Mouse (Mus musculus): ENCODE data around the gene Slc25a10. TPM values are rescaled to one million over a fixed set of nuclear protein-coding genes. Genes with fewer than 3 reads are reported as not detected.

The Slc25a10 gene
- polyA plus RNA-seq (2015; fragmentation: Nextera tagmentation; extraction: Ambion mirVana): 28.6 and 29.2 TPM in 2 replicates

DNA sequence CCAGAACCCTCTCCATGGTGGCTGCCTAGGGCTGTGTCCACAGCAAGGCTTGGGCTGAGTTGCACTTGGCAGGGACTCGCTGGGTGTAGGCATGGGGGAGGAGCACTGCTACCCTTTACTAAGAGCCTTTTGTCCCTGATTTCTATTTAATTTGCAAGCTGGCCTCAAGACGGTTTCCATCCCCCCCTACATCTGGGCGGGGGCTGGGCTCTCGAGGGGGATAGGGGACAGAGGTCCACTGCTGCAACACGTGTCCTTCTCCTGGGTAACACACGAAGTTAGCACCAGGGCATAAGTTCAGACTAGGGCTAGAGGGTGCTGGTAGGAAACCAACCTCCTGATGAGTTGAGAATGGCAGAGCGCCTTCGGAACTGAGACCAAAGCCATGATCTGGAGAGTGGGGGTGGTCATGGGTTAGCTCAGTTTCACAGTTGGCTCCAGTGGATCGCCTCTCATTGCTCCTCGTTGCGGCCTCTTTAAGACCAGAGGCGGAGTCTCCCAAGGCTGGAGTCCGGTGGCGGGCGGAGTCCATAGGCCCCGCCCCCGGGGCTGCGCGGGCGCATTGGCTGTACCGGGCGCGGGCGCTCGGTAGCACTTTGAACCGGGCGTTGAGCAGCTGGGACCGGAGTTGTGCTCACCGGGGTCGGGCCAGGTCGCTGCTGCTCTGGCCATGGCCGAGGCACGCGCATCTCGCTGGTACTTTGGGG is at the start of gene Slc25a10:
Gene Slc25a10, plus strand, starts transcription at position 524 of the 707 bp plus-strand sequence.
- no peaks in the 10 kb centered on the region for H3K9me3 ChIP-seq
- H3K9ac ChIP-seq: peak within 1 kb of the TSS; percentile 67
- under 1% methylated on average over 35 of the region's 35 CpGs for WGBS
- H3K27me3 ChIP-seq (replicated peaks): no peaks in the 10 kb centered on the region
- peaks cover 16% of the 10 kb centered on the region for H3K36me3 ChIP-seq (replicated peaks)
- ATAC-seq (replicated peaks): peak; percentile 89
- H3K4me3 ChIP-seq: peak within 1 kb of the TSS; percentile 79
- peaks cover 41% of the 10 kb centered on the region for H3K4me1 ChIP-seq
- H3K4me2 ChIP-seq: peak within 1 kb of the TSS; percentile 89
- peak within 1 kb of the TSS; percentile 70 for H3K27ac ChIP-seq

DNA sequence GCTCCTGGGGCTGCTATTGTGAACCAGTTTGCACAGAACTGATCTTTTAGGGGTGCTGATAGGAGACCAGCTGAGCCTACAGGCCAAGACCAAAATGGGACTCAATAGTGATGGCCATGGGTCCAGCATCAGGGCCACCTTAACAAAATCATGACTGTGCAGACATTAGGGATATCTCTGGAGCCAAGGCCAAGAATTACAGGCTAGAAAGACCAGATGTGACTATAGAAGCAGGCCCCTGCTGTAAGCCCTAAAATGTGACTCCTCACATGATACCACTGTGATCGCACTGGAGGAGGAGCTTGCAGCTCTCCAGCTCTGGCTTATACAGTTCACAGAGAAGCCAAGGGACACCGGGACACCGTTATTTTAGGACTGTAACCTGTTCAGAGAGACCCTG is 49.3 kb upstream of the Slc25a10 start, which contains the start of gene Tspan10:
Gene Tspan10, plus strand, starts transcription at position 301 of the 400 bp plus-strand sequence.
- no peaks in the 10 kb centered on the region for H3K36me3 ChIP-seq (replicated peaks)

DNA sequence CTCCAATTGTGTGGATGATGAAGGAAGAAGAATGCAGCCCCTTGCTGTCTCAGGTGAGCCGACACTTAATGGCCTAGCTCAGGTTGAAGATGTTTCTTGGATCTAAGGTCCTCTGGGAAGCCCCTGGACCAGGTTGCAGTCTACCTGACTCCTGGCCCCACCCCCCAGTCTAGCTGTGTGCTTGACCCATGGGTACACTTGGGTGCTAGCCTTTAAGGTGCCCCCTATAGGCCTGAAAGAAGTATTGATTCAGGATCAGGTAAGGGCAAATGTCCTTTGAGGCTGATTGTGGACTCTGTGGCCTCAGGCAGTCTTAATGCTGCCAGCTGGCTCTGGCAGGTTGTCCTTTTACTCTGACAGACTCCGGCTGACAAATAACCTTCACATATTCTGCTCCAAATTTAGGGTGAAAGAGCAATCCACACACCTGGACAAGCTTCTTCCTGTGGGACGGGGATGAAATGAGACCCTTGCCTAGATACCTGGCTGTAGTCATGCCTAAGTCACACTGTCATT is 48.8 kb upstream of the Slc25a10 start:
- 87% methylated on average over 3 of the region's 3 CpGs for WGBS
- Histone ChIP-seq H3K27me3 (replicated peaks) (no peaks in the 10 kb centered on the region), H3K4me1 (no peaks in the 10 kb centered on the region), H3K9me3 (no peaks in the 10 kb centered on the region), H3K4me3 (no peak overlapping the region), H3K27ac (no peak overlapping the region), H3K9ac (no peak overlapping the region), H3K36me3 (replicated peaks) (no peaks in the 10 kb centered on the region), H3K4me2 (no peak overlapping the region)
- no peak for ATAC-seq (replicated peaks)

More for the DNA sequence above, 49.3 kb upstream of the Slc25a10 start, which contains the start of gene Tspan10:
- Histone ChIP-seq H3K9me3 (no peaks in the 10 kb centered on the region), H3K27me3 (replicated peaks) (no peaks in the 10 kb centered on the region), H3K4me3 (no peak within 1 kb of the TSS), H3K4me1 (no peaks in the 10 kb centered on the region), H3K4me2 (no peak within 1 kb of the TSS), H3K27ac (no peak within 1 kb of the TSS), H3K9ac (no peak within 1 kb of the TSS)
- WGBS: 87% methylated on average over 3 of the region's 3 CpGs
- no peak for ATAC-seq (replicated peaks)

DNA sequence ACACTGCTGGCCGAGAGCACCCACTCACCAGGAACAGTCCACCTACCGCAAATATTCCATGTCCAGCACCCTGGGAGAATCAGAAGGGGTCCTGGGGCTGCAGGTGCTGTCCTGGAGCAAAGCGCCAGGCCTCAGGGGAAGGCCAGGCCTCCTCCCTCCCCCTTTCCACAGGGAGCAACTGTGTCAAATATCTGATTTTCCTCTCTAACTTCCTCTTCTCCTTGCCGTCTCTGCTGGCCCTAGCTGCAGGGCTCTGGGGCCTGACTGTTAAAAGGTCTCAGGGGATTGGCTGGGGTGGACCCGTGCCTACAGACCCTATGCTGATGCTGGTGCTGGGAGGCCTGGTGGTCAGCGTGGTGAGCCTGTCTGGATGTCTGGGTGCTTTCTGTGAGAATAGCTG is 47.5 kb upstream of the Slc25a10 start:
- Histone ChIP-seq H3K4me1 (no peaks in the 10 kb centered on the region), H3K9me3 (no peaks in the 10 kb centered on the region), H3K9ac (no peak overlapping the region), H3K4me3 (no peak overlapping the region), H3K36me3 (replicated peaks) (no peaks in the 10 kb centered on the region), H3K4me2 (no peak overlapping the region), H3K27ac (no peak overlapping the region), H3K27me3 (replicated peaks) (no peaks in the 10 kb centered on the region)
- ATAC-seq (replicated peaks): no peak
- WGBS: 70% methylated on average over 6 of the region's 6 CpGs

DNA sequence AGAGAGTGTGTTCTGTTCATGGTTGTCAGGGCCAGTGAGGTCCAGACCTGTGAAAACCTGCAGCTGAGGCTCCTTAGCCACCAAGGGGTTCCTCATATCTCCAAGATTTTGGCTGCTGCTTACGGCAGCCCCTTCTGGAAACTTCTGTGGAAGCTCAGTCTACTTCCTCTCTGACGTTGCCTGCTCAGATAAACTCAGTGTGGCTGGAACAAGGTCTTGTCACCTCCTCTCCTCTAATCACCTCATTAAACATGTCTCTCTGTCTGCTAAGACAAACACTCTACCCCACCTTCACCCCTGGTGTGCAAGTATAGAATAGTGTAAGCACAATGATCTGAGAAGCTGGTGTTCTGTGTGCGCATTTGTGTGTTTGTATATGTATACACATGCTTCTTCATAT is 46.2 kb upstream of the Slc25a10 start:
- no peak for ATAC-seq (replicated peaks)
- Histone ChIP-seq H3K4me1 (no peaks in the 10 kb centered on the region), H3K27me3 (replicated peaks) (no peaks in the 10 kb centered on the region), H3K36me3 (replicated peaks) (no peaks in the 10 kb centered on the region), H3K4me3 (no peak overlapping the region), H3K4me2 (no peak overlapping the region), H3K9ac (no peak overlapping the region), H3K9me3 (no peaks in the 10 kb centered on the region), H3K27ac (no peak overlapping the region)
- 84% methylated on average over 3 of the region's 3 CpGs for WGBS

DNA sequence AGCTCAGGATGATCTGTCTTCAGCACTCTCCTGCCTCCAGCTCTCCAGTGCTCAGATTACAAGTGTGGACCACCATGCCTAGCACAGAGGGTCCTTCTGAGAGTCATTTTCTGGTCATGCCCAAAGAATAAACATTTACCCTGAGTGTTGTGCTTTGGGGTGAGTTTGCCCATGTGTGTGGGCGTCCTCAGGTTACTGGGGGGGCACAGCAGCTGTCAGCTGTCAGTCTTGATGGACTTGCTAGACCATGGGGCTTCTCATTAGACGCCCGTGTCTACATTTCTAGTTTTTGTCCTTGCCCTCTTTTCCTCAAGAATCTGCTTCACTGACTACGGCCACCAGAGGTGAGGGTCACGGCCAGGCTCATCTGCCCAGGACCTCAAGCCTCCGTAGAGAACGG is 44.5 kb upstream of the Slc25a10 start:
- Histone ChIP-seq H3K4me1 (no peaks in the 10 kb centered on the region), H3K27ac (no peak overlapping the region), H3K36me3 (replicated peaks) (no peaks in the 10 kb centered on the region), H3K9ac (no peak overlapping the region), H3K4me2 (no peak overlapping the region), H3K9me3 (no peaks in the 10 kb centered on the region), H3K4me3 (no peak overlapping the region), H3K27me3 (replicated peaks) (no peaks in the 10 kb centered on the region)
- 84% methylated on average over 7 of the region's 7 CpGs for WGBS
- ATAC-seq (replicated peaks): no peak

DNA sequence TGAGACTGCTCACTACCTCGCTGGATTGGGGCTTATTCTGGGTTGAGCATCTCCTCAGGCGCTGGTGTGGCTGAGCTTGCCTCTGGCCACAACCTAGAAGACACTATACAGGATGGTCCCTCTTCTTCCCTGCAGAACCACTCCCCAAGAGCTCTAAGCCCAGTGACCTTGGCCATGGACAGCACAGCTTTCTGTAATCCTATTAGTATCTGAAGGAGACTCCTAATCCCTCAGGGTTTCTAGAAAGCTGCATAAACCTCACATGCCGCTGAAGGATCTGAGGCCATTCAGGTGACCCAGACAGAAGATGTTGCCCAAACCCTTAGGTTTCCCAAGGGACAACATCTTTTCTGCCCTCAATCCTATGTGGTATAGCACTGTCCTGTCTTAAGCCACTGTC is 39.4 kb upstream of the Slc25a10 start:
- H3K9me3 ChIP-seq: no peaks in the 10 kb centered on the region
- H3K9ac ChIP-seq: no peak overlapping the region
- no peak overlapping the region for H3K4me2 ChIP-seq
- peaks cover 6% of the 10 kb centered on the region for H3K4me1 ChIP-seq
- ATAC-seq (replicated peaks): no peak
- no peak overlapping the region for H3K27ac ChIP-seq
- H3K4me3 ChIP-seq: no peak overlapping the region
- no peaks in the 10 kb centered on the region for H3K36me3 ChIP-seq (replicated peaks)
- no peaks in the 10 kb centered on the region for H3K27me3 ChIP-seq (replicated peaks)
- 53% methylated on average over 3 of the region's 3 CpGs for WGBS

DNA sequence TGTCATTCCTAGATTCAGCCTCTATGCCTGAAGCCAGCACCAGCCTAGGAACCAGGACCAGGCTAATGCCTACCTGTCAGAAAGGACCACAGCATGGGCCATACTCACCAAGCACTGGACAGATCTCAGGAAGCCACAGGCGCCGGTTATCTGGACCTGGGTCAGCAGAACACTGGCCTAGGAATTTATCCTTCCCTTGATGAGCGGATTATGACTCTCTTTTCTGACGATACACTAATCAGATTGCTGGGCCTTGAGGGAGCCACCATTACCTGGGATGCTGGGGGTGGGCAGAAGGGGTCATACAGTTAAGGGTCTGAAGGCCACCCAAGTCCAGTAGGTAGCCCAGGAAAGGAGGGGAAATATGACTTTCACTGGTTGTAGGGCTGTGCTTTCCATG is 38.3 kb upstream of the Slc25a10 start, which contains the start of gene Pde6g:
Gene Pde6g, minus strand, starts transcription at position 195 of the 400 bp plus-strand sequence.
- Histone ChIP-seq H3K36me3 (replicated peaks) (no peaks in the 10 kb centered on the region), H3K4me1 (peaks cover 9% of the 10 kb centered on the region), H3K9me3 (no peaks in the 10 kb centered on the region), H3K4me2 (no peak within 1 kb of the TSS), H3K9ac (no peak within 1 kb of the TSS), H3K27me3 (replicated peaks) (no peaks in the 10 kb centered on the region), H3K4me3 (no peak within 1 kb of the TSS), H3K27ac (no peak within 1 kb of the TSS)
- WGBS: 92% methylated on average over 4 of the region's 4 CpGs
- no peak for ATAC-seq (replicated peaks)

DNA sequence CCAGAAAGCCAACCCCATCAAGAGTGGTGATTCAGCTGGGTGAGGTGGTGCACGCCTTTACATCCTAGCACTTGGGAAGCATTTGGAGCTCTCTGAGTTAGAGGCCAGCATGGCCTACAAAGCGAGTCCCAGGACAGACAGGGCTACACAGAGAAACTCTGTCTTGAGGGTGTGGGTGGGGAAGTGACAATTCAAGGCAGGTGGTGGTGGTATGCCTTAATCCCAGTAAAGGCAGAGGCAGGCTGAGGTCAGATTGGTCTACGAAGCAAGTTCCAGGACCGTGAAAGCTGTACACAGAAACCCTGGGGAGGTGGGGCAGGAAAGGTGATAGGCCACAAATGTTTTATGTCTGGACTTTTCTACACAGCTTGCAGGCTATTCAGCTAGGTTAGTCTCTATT is 36.7 kb upstream of the Slc25a10 start:
- ATAC-seq (replicated peaks): no peak
- Histone ChIP-seq H3K27me3 (replicated peaks) (no peaks in the 10 kb centered on the region), H3K4me1 (peaks cover 22% of the 10 kb centered on the region), H3K9ac (no peak overlapping the region), H3K36me3 (replicated peaks) (no peaks in the 10 kb centered on the region), H3K27ac (no peak overlapping the region), H3K4me3 (no peak overlapping the region), H3K4me2 (no peak overlapping the region), H3K9me3 (no peaks in the 10 kb centered on the region)
- WGBS: 91% methylated on average over 4 of the region's 4 CpGs

DNA sequence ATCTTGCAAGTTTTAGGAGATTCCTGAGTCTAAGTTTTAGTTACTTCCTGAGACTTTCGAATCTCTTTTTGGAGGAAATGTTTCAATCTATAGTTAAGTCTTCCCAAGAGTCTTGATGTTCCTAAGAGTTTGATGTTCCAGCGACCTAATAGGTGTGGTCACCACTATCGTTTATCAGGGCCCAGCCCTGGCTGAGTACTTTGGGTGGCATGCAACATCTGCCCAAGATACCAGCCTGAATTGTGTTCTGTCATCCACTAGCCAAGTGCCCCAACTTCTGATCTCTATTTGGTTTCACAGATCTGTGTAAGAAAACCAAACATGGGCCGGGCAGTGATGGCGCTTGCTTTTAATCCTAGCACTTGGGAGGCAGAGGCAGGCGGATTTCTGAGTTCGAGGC is 36.2 kb upstream of the Slc25a10 start:
- Histone ChIP-seq H3K4me2 (no peak overlapping the region), H3K9me3 (no peaks in the 10 kb centered on the region), H3K36me3 (replicated peaks) (no peaks in the 10 kb centered on the region), H3K27ac (no peak overlapping the region), H3K9ac (no peak overlapping the region), H3K4me1 (peaks cover 22% of the 10 kb centered on the region), H3K4me3 (no peak overlapping the region), H3K27me3 (replicated peaks) (no peaks in the 10 kb centered on the region)
- WGBS: 97% methylated on average over 7 of the region's 7 CpGs
- ATAC-seq (replicated peaks): no peak

DNA sequence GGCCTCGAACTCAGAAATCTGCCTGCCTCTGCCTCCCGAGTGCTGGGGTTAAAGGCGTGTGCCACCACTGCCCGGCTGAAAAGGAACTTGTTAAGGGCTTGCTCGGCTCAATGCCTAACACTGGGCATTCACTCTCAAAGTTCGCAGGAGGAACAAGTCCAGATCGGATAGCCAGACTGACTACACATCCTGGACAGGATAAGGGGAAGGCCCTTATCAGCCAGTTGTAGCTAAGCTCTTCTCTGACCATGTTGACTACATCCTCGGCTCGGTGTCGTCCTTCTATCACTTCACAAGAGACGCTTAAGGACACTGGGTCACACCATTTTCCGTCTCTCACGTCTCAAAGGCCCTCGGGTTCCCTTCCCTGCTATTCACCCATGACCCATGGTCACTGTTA is 34.3 kb upstream of the Slc25a10 start:
- ATAC-seq (replicated peaks): peak; percentile 26; the same call in 1 of the 2 replicates
- WGBS: 31% methylated on average over 14 of the region's 14 CpGs
- H3K4me1 ChIP-seq: peaks cover 22% of the 10 kb centered on the region

DNA sequence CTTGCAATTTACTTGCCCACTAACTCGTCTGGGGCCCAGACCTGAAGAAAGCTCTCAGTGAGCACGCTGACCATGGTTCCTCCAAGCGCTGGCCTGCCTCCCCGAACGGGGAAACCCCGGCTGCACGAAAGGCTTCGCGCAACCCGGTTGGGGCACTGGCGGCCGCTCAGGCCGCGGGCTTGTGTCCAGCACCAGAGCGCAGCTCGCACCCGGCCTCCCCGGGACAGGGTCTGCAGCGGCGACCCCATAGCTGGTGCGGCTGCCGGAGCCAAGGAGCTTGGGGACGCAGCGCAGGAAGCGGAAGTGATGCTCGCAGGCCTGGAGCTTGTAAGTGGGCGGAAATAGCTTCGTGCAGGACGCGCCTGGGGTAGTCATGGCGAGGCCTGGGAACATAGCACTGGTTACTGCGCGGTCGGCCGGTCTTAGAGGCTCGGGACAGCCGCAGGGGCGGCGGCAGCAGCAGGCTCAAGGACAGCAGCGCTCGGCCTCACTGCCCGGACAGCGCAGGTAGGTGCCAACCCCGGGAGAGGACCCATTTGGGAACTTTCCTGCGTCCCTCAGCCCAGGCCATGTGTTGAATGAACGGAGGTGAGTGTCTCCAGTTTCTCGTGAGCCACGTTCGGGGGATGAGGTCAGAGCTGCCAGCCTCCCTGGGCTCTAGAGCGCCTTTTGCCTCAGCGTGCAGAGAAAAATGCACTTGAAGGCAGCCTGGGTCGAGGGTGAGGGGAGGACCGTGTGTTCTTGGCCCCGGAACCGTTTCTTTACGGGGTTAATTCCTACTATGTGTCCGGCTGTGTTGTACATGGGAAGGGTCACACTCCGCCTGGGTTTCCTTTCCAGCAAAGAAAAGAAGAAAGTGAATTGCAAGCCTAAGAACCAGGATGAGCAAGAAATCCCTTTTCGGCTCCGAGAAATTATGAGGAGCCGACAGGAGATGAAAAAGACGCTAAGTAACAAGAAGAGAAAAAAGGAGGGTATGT is 33.6 kb upstream of the Slc25a10 start, which contains the start of the genes Oxld1 and Ccdc137:
Gene Oxld1, minus strand, starts transcription at position 297 of the 980 bp plus-strand sequence.
Gene Ccdc137, plus strand, starts transcription at position 344 of the 980 bp plus-strand sequence.
- H3K27me3 ChIP-seq (replicated peaks): no peaks in the 10 kb centered on the region
- 5% methylated on average over 62 of the region's 62 CpGs for WGBS
- H3K4me3 ChIP-seq: peak within 1 kb of the TSS; percentile 59

More for the DNA sequence above, 34.3 kb upstream of the Slc25a10 start:
- no peaks in the 10 kb centered on the region for H3K9me3 ChIP-seq
- H3K27me3 ChIP-seq (replicated peaks): no peaks in the 10 kb centered on the region
- peak overlapping the region; percentile 79 for H3K27ac ChIP-seq
- peaks cover 17% of the 10 kb centered on the region; the same call in 1 of the 2 replicates for H3K36me3 ChIP-seq (replicated peaks)
- H3K9ac ChIP-seq: peak overlapping the region; percentile 87
- H3K4me2 ChIP-seq: peak overlapping the region; percentile 91
- peak overlapping the region; percentile 59 for H3K4me3 ChIP-seq

More for the DNA sequence above, 33.6 kb upstream of the Slc25a10 start, which contains the start of the genes Oxld1 and Ccdc137:
- Histone ChIP-seq H3K9me3 (no peaks in the 10 kb centered on the region), H3K4me1 (peaks cover 22% of the 10 kb centered on the region), H3K4me2 (peak within 1 kb of the TSS; percentile 91), H3K27ac (peak within 1 kb of the TSS; percentile 79), H3K9ac (peak within 1 kb of the TSS; percentile 87), H3K36me3 (replicated peaks) (peaks cover 20% of the 10 kb centered on the region; the same call in 1 of the 2 replicates)
- peak; percentile 93 for ATAC-seq (replicated peaks)

Measured in midbrain, embryonic 15.5 days (tissue).